Mouse (Mus musculus): Measurements from ENCODE around the gene Slc2a6. TPM values are rescaled to one million over a fixed set of nuclear protein-coding genes. Genes with fewer than 3 reads are reported as not detected.
A peak's percentile ranks its signal among the peaks of the same experiment; 100 is the strongest.

Slc2a6 gene
- total RNA-seq (2015) (23.0 and 23.3 TPM in 2 replicates), total RNA-seq (2017) (39.1 and 40.0 TPM in 2 replicates)

GRCm38 (mm10) chr2:27027618-27028436, at the start of gene Slc2a6:
Gene Slc2a6 (minus strand): TSS chr2:27027998.
- peak; percentile 82 for ATAC-seq (ENCODE audit: poor library complexity, severe bottlenecking)

DNA sequence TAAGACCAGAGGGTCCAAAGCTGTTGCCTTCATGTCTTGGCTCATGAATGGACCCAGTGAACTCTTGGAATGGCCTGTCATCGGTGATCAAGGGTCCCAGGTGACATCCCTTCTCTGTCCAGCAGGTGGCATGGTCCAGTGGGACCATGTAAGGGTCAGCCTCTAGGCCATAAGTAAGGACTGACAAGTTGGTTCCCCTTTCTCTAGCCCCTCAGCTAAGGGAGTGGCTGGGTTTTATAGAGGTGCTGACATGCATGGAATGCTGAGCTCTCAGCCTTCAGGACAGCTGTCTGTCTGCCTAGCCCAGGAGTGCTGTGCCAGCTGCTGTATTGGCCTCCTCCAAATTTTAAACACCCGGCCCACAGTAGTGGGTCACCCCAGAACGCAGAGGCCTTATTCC, 47.7 kb upstream of the Slc2a6 start:
- ATAC-seq (ENCODE audit: poor library complexity, severe bottlenecking), result peak; percentile 52

GRCm38 (mm10) chr2:27074804-27075203, 47.0 kb upstream of the Slc2a6 start:
- ATAC-seq (ENCODE audit: poor library complexity, severe bottlenecking), result no peak

- ATAC-seq (ENCODE audit: poor library complexity, severe bottlenecking), result no peak
Measured at GRCm38 (mm10) chr2:27073407-27073806, 45.6 kb upstream of the Slc2a6 start.

GRCm38 (mm10) chr2:27071978-27072377, 44.2 kb upstream of the Slc2a6 start, which contains the start of gene Mymk:
Gene Mymk (minus strand): TSS chr2:27072179.
- no peak for ATAC-seq (ENCODE audit: poor library complexity, severe bottlenecking)

DNA sequence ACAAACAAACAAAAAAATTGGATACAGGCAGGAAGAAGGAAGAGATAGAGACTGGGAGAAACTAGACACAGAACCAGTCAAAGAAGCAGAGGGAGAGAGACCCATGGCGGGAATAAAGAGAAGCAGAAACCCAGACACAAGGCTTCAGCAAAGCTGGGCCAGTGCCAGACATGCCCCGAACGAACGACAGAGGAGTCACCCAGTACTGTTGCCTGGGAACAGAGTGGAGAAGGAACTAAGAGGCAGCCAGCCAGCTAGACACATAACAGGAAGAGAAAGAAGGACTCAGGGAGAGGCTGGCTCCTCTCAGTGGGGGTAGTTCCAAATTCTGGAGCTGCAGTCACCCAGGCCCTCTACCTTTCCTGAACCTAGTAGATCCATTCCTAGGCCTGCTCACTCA, 43.3 kb upstream of the Slc2a6 start:
- peak; percentile 35; the same call in 1 of the 2 replicates for ATAC-seq (ENCODE audit: poor library complexity, severe bottlenecking)

GRCm38 (mm10) chr2:27070247-27070813, 42.5 kb upstream of the Slc2a6 start:
- no peak for ATAC-seq (ENCODE audit: poor library complexity, severe bottlenecking)

DNA sequence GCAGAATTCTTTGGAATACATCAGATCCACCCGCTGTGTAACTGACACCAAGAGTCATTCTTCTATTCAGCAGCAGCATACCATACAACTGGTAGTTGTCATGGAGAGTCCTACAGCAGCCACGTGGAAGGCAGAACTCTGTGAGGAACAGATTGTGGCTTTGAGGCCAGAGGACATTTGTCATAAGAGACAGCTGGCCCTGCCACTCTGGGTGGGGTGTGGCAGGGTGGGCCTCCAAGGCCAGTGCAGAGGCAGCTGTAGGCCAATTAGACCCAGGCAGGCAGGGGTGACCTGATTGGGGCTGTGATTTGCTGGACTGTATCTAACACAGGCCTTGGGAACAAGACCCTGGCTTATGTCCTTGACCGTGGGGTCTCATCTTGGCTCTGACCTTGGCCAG, 41.8 kb upstream of the Slc2a6 start:
- ATAC-seq (ENCODE audit: poor library complexity, severe bottlenecking), result no peak

- ATAC-seq (ENCODE audit: poor library complexity, severe bottlenecking), result no peak
Measured at GRCm38 (mm10) chr2:27067996-27068395, 40.2 kb upstream of the Slc2a6 start.

GRCm38 (mm10) chr2:27067124-27067523, 39.3 kb upstream of the Slc2a6 start:
- ATAC-seq (ENCODE audit: poor library complexity, severe bottlenecking), result no peak

DNA sequence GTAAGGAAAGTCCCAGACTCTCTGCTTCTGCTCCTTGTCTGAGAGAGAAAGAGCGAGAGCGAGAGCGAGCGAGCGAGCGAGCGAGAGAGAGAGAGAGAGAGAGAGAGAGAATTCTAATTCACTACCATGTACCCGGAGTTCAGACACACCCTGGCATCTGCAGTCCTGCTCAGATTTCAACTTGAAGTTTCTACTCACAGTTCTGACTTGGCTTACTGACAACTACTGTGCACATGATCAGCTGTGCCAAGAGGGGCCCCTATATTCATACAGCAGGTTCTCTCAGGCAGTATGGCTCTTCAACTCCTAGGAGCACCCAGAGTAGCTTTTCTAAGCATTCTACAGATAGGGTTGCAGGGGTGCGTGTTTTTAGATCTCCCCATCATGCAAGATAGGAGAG, 31.4 kb upstream of the Slc2a6 start:
- ATAC-seq (ENCODE audit: poor library complexity, severe bottlenecking), result no peak

DNA sequence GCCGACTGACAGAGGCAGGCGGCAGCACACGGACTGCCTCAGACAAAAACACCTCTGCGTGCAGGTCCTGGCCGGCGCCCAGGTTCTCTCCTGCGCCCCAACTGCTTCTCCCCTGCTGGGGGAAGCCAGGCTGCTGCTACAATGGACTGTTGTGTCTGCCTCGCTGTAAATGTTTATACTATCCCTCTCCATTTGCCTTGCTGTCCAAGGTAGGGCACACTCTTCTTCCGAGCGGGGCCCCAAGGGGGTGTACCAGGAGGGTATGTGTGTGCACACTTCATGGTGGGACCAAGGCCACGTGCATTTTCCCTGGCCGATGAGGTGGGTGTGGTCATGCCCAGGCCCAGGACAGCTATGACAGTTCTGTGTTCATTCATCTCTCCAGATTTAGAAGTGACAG, 31.0 kb upstream of the Slc2a6 start:
- no peak for ATAC-seq (ENCODE audit: poor library complexity, severe bottlenecking)

DNA sequence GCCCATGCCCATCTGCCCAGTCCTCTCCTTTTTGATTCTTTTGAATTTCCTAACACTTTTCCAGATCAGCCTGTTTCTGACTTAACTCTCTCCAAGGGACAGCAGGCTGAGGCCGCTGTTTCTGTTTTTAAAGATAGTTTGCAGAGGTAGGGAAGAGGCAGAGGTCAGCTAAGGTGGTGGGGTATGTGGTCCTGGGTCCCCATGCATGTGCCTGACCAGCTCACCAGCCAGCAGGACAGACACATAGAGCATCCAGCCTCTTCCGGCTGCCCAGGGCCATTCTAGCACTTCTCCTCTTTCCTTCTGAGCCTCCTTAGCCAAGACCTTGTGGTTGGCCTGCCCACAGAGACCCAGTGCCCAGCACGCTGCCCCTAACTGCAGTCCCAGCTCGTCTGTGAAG, 30.5 kb upstream of the Slc2a6 start:
- no peak for ATAC-seq (ENCODE audit: poor library complexity, severe bottlenecking)

- ATAC-seq (ENCODE audit: poor library complexity, severe bottlenecking), result no peak
Measured at GRCm38 (mm10) chr2:27049408-27049807, 21.6 kb upstream of the Slc2a6 start.

DNA sequence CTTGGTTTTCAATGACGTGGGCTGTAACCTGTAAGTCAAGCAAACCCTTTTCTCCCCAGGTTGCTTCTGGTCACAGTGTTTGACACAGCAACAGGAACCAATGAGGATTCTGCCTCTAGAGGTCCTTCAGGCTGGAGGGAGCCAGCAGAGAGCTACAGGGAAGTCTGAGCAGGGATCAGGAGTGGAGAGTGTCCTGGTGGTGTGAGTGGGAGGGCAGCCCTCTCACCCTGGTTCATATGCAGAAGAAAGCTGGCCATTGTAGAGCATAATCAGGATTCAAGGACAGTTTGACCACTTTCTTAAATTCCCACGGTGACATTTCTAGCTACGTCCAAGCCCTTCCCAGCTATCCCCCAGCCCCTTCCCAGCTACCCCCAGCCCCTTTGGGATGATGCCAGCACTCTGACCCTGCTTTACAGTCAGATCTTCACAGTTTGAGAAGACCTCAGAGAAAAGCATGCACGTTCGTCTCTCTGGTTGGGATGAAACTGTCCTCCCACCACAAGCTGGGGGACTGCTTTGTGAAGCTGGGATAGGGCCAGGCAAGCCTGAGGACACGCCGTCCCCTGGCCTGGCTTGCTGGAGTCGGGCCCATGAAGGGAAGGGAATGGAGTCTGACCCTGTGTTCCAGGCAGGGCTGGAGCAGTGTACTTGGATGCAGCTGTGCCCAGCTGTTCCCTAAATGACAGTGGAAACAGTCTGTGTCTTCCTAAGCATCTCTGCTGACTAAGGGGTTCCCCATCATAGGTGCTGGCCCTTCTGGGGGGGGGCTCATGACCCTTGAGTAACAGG, 18.4 kb upstream of the Slc2a6 start:
- ATAC-seq (ENCODE audit: poor library complexity, severe bottlenecking), result no peak

DNA sequence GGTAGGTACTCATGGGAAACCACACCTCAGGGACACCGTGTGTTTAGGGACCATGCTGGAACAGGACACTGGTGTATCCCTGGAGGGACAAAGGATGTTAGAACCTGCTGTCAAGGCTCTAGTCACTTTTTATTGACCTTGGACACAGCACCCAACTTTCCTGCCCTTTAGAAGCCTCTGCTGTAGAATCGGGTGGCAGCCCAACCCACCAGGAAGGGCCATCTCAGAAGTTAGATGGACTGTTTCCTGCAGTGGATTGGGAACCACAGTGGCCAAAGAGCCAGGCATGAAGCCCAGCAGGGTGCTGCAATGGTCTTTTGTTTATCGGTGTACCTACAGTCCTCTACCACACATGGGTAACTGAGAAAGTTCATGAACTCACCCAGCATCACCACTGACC, 16.8 kb upstream of the Slc2a6 start:
- ATAC-seq (ENCODE audit: poor library complexity, severe bottlenecking), result no peak

GRCm38 (mm10) chr2:27044166-27044565, 16.4 kb upstream of the Slc2a6 start:
- ATAC-seq (ENCODE audit: poor library complexity, severe bottlenecking), result no peak

DNA sequence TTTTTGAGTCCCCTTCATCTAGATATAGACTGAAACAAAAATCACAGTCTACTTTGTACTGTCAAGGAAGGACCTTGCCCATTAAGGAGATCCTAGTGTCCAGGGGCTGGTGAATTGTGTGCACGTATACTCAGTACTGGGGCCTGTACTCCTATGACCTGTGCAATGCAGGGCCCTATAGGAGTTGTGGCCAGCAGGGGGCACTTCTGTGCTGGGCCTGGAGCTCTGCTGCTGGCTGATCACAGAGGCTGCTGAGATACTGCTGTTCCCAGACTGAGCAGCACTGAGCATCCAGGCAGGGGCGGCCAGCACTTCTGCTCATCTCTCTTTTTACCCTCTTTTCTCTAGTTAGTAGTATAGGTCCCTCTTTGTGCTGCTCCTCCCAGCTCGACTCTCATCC, 15.7 kb upstream of the Slc2a6 start:
- ATAC-seq (ENCODE audit: poor library complexity, severe bottlenecking), result no peak; the same call in 1 of the 2 replicates

DNA sequence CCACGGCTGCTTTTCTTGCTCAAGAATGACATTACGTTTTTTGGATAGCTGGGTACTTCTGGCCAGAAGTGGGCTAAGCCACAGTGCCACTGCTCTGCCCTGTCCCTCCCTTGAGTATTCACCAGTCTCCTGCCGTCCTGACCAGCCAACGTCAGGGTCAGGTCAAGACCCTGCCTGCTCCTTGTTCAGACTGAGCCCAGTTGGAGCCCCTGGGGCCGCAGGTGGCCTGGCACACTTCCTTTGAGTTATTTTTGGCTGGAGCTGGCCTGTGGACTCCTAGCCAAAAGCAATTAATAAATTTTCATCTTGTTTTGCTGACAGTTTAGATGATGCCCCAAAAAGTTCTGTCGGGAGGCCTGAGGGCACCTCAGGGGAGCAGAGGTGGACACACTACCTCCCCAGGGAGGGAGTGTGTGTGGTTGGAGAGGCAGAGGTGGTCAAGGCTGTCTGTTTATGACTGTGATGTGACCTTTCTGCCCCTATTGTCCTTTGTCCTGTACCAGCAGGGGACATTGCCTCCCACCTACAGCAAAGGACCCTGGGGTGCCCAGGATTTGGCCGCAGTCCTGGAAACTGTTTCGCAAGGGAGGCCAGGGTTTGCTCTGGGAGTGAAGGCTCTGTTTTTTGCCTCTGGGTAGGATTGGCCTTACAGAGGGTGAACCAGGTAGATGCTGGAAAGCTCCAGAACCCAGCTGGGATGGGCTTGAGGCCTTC, 14.5 kb upstream of the Slc2a6 start:
- ATAC-seq (ENCODE audit: poor library complexity, severe bottlenecking), result no peak

GRCm38 (mm10) chr2:27039286-27039685, 11.5 kb upstream of the Slc2a6 start:
- ATAC-seq (ENCODE audit: poor library complexity, severe bottlenecking), result no peak

DNA sequence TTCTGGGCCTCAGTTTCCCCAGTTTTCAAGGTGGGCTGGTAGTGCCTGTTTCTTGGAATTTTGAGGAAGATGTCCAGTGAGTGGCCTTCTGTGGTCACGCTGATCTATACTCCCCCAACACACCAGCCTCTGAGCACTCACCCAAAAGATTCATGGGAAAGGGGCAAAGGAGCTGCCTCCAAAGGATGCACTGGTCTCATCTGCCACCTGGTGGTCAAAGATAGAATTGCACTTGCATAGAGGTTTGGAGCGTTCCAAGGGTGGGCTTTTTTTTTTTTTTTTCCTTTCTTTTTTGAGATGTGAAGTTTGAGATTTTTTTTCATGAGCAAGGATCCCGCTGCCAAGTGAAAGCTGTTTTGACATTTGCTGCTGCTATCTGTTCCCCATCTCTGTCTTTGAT, 10.8 kb upstream of the Slc2a6 start:
- peak; percentile 72 for ATAC-seq (ENCODE audit: poor library complexity, severe bottlenecking)
